Mouse (Mus musculus) stomach, postnatal 0 days (tissue): ENCODE measurements at regions not wholly inside any gene's neighbourhood (a gene's known extent, or its start where the extent isn't known, plus 50 kb on each side); places are given as distances from the start of the nearest gene placed in this dataset.

Experiments
- ATAC-seq: fragments of 200-750 bp; cut with Nextera tagmentation; 2 replicates; pipeline ENCODE4 v1.8.0; 2017; ENCODE audit not compliant: low FRiP score, low TSS enrichment
- DNase-seq: peaks from one replicate; pipeline ENCODE4 v3.0.0-alpha.2; 2016; ENCODE audit warnings: low spot score
- H3K27ac ChIP-seq: fragments of 300-500 bp; sonication (generic); replicated peaks from 2 replicates; pipeline ENCODE4 v1.5.1; 2014; ENCODE audit warnings: mild to moderate bottlenecking, control low read depth
- H3K27me3 ChIP-seq: fragments of 300-500 bp; sonication (generic); 2 replicates; pipeline ENCODE4 v1.6.1; 2014; ENCODE audit warnings: low read length; ENCODE audit not compliant: control insufficient read depth, insufficient read depth
- H3K36me3 ChIP-seq: fragments of 300-500 bp; sonication (generic); 2 replicates; pipeline ENCODE4 v1.6.1; 2014; ENCODE audit warnings: low read length, mixed read lengths; ENCODE audit not compliant: control insufficient read depth, insufficient read depth
- H3K4me1 ChIP-seq: fragments of 300-500 bp; sonication (generic); replicated peaks from 2 replicates; pipeline ENCODE4 v1.6.1; 2014; ENCODE audit warnings: antibody characterized with exemption; ENCODE audit not compliant: control insufficient read depth, insufficient read depth
- H3K4me2 ChIP-seq: fragments of 300-500 bp; sonication (generic); replicated peaks from 2 replicates; pipeline ENCODE4 v1.6.1; 2014; ENCODE audit warnings: low read depth, mild to moderate bottlenecking, control low read depth, moderate library complexity
- H3K4me3 ChIP-seq: fragments of 300-500 bp; sonication (generic); 2 replicates; pipeline ENCODE4 v1.5.1; 2014; ENCODE audit warnings: low read depth, low read length, control low read depth
- H3K9ac ChIP-seq: fragments of 300-500 bp; sonication (generic); 2 replicates; pipeline ENCODE4 v1.6.1; 2014; ENCODE audit warnings: mild to moderate bottlenecking, low read length, control low read depth, mixed read lengths
- H3K9me3 ChIP-seq: fragments of 300-500 bp; sonication (generic); 2 replicates; pipeline ENCODE4 v1.6.1; 2016; ENCODE audit warnings: low read length; ENCODE audit not compliant: control insufficient read depth
- CTCF ChIP-seq: IDR thresholded peaks from 2 replicates; pipeline ENCODE4 v1.5.1; 2016; ENCODE audit warnings: antibody characterized with exemption, low read depth, mild to moderate bottlenecking, moderate library complexity
- EP300 ChIP-seq: optimal IDR thresholded peaks from 2 replicates; pipeline ENCODE3; 2016; ENCODE audit warnings: antibody characterized with exemption
- WGBS: fragments of 180-500 bp; shearing (Covaris S2); extraction: QIAGEN DNeasy Blood & Tissue Kit; methylation state at CpG from one replicate; pipeline ENCODE4 v1.1.7; 2014; 5-methylcytosine and 5-hydroxymethylcytosine counted together

DNA sequence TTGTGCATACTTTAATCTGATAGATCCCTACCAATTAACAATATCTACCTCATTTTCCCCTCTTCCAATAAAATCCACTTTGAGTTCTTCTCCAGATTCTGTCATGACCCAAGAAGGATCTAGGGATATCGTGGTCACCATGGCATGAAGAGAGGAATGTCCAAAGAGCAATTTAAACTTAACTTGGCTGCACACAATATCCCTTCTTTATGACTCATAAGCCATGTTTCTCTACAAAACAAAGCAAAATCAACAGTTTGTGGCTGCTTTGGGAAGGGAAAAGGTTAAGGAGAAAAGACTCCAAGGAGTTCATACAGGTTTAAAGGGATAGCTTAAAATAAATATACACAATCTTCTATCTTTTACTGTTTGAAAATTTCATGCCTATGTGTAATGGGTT is 571.8 kb upstream of the Zeb2 start:
- no peaks in the 10 kb centered on the region for H3K9me3 ChIP-seq
- 81% methylated on average over 1 of the region's 1 CpGs for WGBS
- no peaks in the 10 kb centered on the region for H3K27me3 ChIP-seq
- H3K4me1 ChIP-seq: no peaks in the 10 kb centered on the region
- no peak overlapping the region for H3K4me3 ChIP-seq
- ATAC-seq (no peak), DNase-seq (no peak)
- H3K4me2 ChIP-seq: no peak overlapping the region
- no peak overlapping the region for H3K27ac ChIP-seq
- no peaks in the 10 kb centered on the region for H3K36me3 ChIP-seq
- TF ChIP-seq CTCF: no peak
- no peak for TF ChIP-seq EP300
- H3K9ac ChIP-seq: no peak overlapping the region

DNA sequence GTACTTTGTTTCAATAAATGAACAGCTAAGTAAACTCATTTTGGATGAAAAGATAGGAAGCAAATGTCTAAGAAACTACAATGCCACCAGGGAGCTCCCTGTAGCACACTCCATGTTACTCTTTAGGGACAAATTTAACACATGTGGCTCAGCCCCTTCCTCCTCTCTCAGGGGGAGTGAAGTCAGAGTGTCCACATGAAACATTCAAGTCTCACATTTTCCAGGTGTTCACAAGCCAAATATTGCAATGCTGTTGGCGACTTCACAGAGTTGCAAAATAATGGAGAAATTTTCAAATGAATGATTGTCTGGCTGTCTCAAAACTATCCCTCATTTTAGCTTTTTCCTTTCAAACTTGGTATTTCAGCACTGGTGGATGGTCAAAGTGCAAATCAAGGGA is 564.1 kb upstream of the Zeb2 start:
- 78% methylated on average over 1 of the region's 1 CpGs for WGBS
- Histone ChIP-seq H3K4me2 (no peak overlapping the region), H3K27me3 (no peaks in the 10 kb centered on the region), H3K9me3 (no peaks in the 10 kb centered on the region), H3K4me3 (no peak overlapping the region), H3K27ac (no peak overlapping the region), H3K4me1 (no peaks in the 10 kb centered on the region), H3K9ac (no peak overlapping the region), H3K36me3 (no peaks in the 10 kb centered on the region)
- no peak for DNase-seq
- no peak for ATAC-seq
- TF ChIP-seq CTCF: no peak
- TF ChIP-seq EP300: no peak

DNA sequence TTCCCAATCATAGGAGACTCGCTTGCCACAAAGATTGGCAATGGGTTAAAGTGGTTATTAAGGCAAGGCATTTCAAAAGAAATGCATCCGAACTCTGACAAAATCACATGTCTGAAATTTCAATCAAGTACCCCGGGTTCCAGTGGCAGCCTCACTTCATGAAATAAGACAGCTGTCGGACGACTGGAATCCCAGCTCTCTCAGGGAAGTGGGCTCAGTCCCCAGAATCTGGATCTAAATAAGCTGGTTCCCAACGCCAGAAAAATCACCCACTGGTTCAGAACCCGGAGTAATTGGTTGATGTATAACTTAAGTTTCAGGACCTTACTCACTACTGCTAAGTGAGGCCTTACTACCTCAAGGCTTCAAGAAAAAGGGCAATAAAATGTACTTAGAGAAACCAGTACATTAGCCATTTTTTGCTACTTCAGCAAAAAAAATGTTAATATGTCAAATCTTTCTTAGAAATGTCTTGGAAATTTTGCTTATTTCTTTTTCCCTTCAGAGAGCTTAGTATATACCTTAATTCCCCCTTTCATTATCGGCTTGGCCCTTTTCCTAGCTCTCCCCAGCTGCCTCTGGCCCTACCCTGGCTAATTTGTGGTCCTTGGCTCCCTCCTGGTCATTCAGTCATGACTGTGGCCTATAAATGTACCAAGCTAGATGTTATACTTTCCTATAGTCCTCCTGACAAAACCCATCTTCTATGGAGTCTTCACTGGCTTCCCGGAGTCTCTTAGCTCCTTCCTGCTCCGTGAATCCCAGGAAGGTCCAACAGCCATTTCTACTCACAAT is 562.1 kb upstream of the Zeb2 start:
- Histone ChIP-seq H3K36me3 (no peaks in the 10 kb centered on the region), H3K9me3 (no peaks in the 10 kb centered on the region), H3K4me2 (no peak overlapping the region), H3K4me3 (no peak overlapping the region), H3K27me3 (no peaks in the 10 kb centered on the region), H3K27ac (no peak overlapping the region), H3K4me1 (no peaks in the 10 kb centered on the region), H3K9ac (no peak overlapping the region)
- TF ChIP-seq EP300 (no peak), CTCF (no peak)
- WGBS: 76% methylated on average over 10 of the region's 10 CpGs
- no peak for ATAC-seq
- no peak for DNase-seq

DNA sequence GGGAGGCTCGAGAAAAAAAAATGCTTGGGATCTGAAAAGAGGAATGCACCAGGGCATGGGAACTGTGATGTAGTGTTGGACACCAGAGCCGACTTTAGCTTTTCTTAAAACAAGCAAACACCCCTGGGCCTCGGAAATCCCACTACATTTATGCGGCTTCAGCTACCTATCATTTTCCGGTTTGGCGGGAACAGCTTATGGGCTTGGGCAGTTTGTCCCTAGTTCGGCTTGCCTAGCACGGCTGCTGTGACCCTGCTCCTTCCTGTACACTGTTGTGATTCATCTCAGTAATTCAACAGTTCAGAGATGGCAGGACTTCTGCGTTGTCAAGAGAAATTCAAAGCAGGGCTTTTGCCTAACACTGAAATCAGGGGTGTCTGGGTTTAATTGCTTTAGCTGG is 561.5 kb upstream of the Zeb2 start:
- H3K4me3 ChIP-seq: no peak overlapping the region
- DNase-seq (no peak), ATAC-seq (no peak)
- WGBS: 50% methylated on average over 9 of the region's 9 CpGs
- TF ChIP-seq CTCF (no peak), EP300 (no peak)
- no peaks in the 10 kb centered on the region for H3K4me1 ChIP-seq
- no peaks in the 10 kb centered on the region for H3K9me3 ChIP-seq
- no peak overlapping the region for H3K4me2 ChIP-seq
- H3K27me3 ChIP-seq: no peaks in the 10 kb centered on the region
- no peaks in the 10 kb centered on the region for H3K36me3 ChIP-seq
- no peak overlapping the region for H3K9ac ChIP-seq
- no peak overlapping the region for H3K27ac ChIP-seq

DNA sequence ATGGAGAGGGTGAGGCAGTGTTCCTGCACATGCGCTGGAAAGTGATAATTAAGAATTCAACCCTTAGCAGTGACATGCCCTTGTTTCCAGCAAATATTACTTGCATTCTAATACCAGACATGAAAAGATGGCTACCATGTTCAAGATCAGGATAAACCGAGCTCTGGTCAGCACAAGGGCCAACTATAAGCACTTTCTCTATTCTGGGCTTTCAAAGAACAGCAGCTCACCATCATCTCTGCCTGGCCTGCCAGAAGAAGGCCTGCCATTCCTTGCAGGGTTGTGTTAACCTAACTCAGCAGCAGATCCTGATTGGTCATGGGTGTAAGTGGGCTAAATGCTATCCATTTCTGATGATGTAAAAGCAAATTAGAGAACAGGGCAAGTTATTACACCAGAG is 558.6 kb upstream of the Zeb2 start:
- no peak for DNase-seq
- Histone ChIP-seq H3K27ac (no peak overlapping the region), H3K27me3 (no peaks in the 10 kb centered on the region), H3K9ac (no peak overlapping the region), H3K4me1 (no peaks in the 10 kb centered on the region), H3K36me3 (no peaks in the 10 kb centered on the region), H3K9me3 (no peaks in the 10 kb centered on the region), H3K4me2 (no peak overlapping the region), H3K4me3 (no peak overlapping the region)
- ATAC-seq: no peak
- 94% methylated on average over 2 of the region's 2 CpGs for WGBS
- TF ChIP-seq CTCF (no peak), EP300 (no peak)

DNA sequence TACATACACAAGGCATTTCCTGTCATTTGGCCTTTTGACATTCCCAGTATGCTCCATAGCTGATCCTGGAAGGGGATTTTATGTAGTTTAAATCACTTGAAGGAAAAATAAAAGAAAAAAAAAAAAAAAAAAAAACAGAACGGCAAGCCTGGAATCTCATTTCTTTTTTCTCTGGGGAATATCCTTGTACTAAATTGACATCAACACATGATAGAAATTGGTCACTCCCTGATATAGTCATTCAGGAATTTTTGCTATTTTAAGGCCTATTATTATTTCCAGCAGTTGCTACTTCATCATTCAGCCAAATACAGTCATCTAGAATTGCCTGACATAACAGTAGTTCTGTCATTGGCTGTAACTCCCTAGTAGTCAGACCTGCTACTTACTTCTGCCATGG is 538.8 kb upstream of the Zeb2 start:
- no peak overlapping the region for H3K4me2 ChIP-seq
- no peak overlapping the region for H3K9ac ChIP-seq
- ATAC-seq: no peak
- no peaks in the 10 kb centered on the region for H3K36me3 ChIP-seq
- no peaks in the 10 kb centered on the region for H3K9me3 ChIP-seq
- TF ChIP-seq CTCF (no peak), EP300 (no peak)
- DNase-seq: no peak
- H3K4me1 ChIP-seq: no peaks in the 10 kb centered on the region
- no peak overlapping the region for H3K27ac ChIP-seq
- H3K27me3 ChIP-seq: no peaks in the 10 kb centered on the region
- no peak overlapping the region for H3K4me3 ChIP-seq
- WGBS: 80% methylated on average over 1 of the region's 1 CpGs
